Mouse (Mus musculus) liver, adult 2 months (tissue): ENCODE results near the gene Srp9. TPM values are rescaled to one million over a fixed set of nuclear protein-coding genes. Genes with fewer than 3 reads are reported as not detected.
"Not testable (repeated sequence)": the region's sequence is repeated elsewhere in the genome, so short reads cannot be mapped to it uniquely, and the experiment has no call there.

Source experiments
- DNase-seq: peaks from one replicate; pipeline ENCODE4 v3.0.0-alpha.2; 2011; ENCODE audit warnings: low read depth, low spot score; ENCODE audit errors: extremely low read depth
- H3K27ac ChIP-seq: fragments of 200-500 bp; replicated peaks from 2 replicates; pipeline ENCODE4 v1.5.1; 2012; ENCODE audit warnings: low read depth, mild to moderate bottlenecking, control low read depth, inconsistent platforms, low read length; ENCODE audit not compliant: insufficient read depth
- H3K27me3 ChIP-seq: fragments of 200-500 bp; 2 replicates; pipeline ENCODE4 v1.6.1; 2012; ENCODE audit warnings: mild to moderate bottlenecking, moderate library complexity, low read length, inconsistent platforms; ENCODE audit not compliant: control insufficient read depth, insufficient read depth
- H3K36me3 ChIP-seq: fragments of 200-500 bp; 2 replicates; pipeline ENCODE4 v1.6.1; 2012; ENCODE audit warnings: low read length, inconsistent platforms; ENCODE audit not compliant: control insufficient read depth, insufficient read depth
- H3K4me1 ChIP-seq: fragments of 200-500 bp; 2 replicates; pipeline ENCODE4 v1.6.1; 2011; ENCODE audit warnings: low read length; ENCODE audit not compliant: control insufficient read depth, insufficient read depth
- H3K4me3 ChIP-seq: fragments of 200-500 bp; 2 replicates; pipeline ENCODE4 v1.5.1; 2011; ENCODE audit warnings: low read depth, mild to moderate bottlenecking, control low read depth, low read length, moderate library complexity; ENCODE audit not compliant: insufficient read depth
- H3K79me2 ChIP-seq: fragments of 200-500 bp; 2 replicates; pipeline ENCODE4 v1.6.1; 2012; ENCODE audit warnings: inconsistent platforms, mild to moderate bottlenecking, low read length, moderate library complexity; ENCODE audit not compliant: control insufficient read depth, insufficient read depth
- H3K9ac ChIP-seq: fragments of 200-500 bp; 2 replicates; pipeline ENCODE4 v1.6.1; 2012; ENCODE audit warnings: low read depth, mild to moderate bottlenecking, control low read depth, inconsistent platforms, low read length
- CTCF ChIP-seq: fragments of 200-500 bp; IDR thresholded peaks from 2 replicates; pipeline ENCODE4 v1.5.1; 2011; ENCODE audit warnings: low read depth, low read length, control low read depth
- POLR2A ChIP-seq: fragments of 200-500 bp; IDR thresholded peaks from 2 replicates; pipeline ENCODE4 v1.6.1; 2011; ENCODE audit warnings: low read length, control low read depth; ENCODE audit not compliant: insufficient read depth; ENCODE audit errors: extremely low read depth
- WGBS: fragments of 180-500 bp; shearing (Covaris S2); methylation state at CpG from one replicate; pipeline ENCODE4 v1.1.7; 2018; 5-methylcytosine and 5-hydroxymethylcytosine counted together
- polyA plus RNA-seq: library from polyadenylated mRNA; depleted of rRNA; stranded (reverse); fragments of >200 nt; gene quantifications from 2 replicates; pipeline ENCODE4 v1.2.3, GENCODE M21; 2012
- total RNA-seq: library from RNA; depleted of rRNA; stranded (reverse); fragments of >200 nt; gene quantifications from 2 replicates; pipeline ENCODE4 v1.2.3, GENCODE M21; 2014

The Srp9 gene
- total and polyA plus RNA-seq, 2 experiments, result 47.7 to 110 TPM

DNA sequence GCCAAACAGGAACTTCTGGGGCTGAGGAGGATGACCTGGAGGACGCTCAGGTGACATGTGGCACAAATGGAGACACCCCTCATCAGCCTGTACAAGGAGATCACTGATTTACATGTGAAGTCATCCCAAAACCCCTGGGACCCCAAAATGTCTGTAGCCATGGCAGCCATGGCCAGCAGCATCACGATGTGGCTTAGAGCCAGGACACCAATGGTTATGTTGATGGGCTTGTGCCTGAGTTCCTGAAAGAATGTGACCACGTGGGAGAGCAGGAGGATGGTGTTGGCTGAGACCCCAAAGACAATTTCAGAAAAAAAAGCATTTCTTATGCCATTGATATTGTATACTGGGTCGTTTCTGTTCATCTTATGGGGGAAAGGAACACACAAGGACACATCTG is 33.2 kb downstream of the Srp9 start:
- no peak for DNase-seq
- no peaks in the 10 kb centered on the region for H3K79me2 ChIP-seq
- no peaks in the 10 kb centered on the region for H3K27me3 ChIP-seq
- no peaks in the 10 kb centered on the region for H3K36me3 ChIP-seq
- no peak overlapping the region for H3K9ac ChIP-seq
- TF ChIP-seq POLR2A (no peak), CTCF (no peak)
- 80% methylated on average over 4 of the region's 4 CpGs for WGBS
- no peaks in the 10 kb centered on the region for H3K4me1 ChIP-seq
- H3K27ac ChIP-seq, result no peak overlapping the region
- no peak overlapping the region for H3K4me3 ChIP-seq

DNA sequence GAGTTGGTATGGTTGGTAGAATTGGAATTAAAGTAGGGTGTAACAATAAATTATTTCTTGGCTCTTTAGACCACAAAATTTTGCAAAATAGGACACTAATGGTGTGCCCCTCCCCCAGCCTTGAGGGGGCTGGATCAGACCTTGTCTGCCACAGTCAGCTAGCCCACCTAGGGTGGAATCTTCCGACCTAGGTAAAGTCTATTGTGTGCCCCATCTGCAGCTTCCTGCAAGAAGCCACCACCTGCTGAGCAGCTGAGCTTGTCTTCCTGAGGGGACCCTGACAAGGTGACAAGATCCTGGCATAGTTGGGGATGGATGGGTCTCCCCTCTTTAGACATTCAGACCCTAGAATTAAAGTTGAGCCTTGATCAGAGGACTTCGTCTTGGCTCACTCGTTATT is 35.0 kb downstream of the Srp9 start:
- H3K27ac ChIP-seq, result no peak overlapping the region
- H3K79me2 ChIP-seq, result no peaks in the 10 kb centered on the region
- 90% methylated on average over 3 of the region's 3 CpGs for WGBS
- no peak for DNase-seq
- no peaks in the 10 kb centered on the region for H3K36me3 ChIP-seq
- no peak overlapping the region for H3K4me3 ChIP-seq
- no peaks in the 10 kb centered on the region for H3K27me3 ChIP-seq
- no peaks in the 10 kb centered on the region for H3K4me1 ChIP-seq
- TF ChIP-seq POLR2A, result no peak
- no peak for TF ChIP-seq CTCF
- no peak overlapping the region for H3K9ac ChIP-seq

DNA sequence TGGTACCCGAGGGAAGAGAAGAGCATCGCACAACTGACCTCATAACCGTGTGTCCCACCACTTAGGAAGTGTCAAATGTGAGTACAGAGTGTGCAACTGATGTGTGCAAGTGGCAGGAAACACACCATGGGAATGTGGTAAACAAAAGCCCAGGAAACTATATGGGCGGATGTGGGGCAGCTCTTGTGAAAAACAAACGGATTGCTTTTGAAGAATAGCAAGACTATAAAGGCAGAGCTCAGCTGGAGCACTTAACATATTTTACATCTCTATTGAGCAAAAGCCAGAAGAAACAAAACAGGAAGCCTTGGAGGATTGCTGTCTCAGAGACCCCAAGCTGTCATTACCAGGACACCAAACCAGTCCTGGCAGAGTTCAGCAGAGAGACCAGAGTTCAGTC is 38.4 kb downstream of the Srp9 start:
- no peaks in the 10 kb centered on the region for H3K4me1 ChIP-seq
- H3K36me3 ChIP-seq, result no peaks in the 10 kb centered on the region
- H3K4me3 ChIP-seq, result no peak overlapping the region
- DNase-seq, result no peak
- TF ChIP-seq CTCF, result no peak
- TF ChIP-seq POLR2A, result no peak
- WGBS, result 60% methylated on average over 5 of the region's 5 CpGs
- no peak overlapping the region for H3K9ac ChIP-seq
- no peak overlapping the region for H3K27ac ChIP-seq
- H3K27me3 ChIP-seq, result no peaks in the 10 kb centered on the region
- no peaks in the 10 kb centered on the region for H3K79me2 ChIP-seq

DNA sequence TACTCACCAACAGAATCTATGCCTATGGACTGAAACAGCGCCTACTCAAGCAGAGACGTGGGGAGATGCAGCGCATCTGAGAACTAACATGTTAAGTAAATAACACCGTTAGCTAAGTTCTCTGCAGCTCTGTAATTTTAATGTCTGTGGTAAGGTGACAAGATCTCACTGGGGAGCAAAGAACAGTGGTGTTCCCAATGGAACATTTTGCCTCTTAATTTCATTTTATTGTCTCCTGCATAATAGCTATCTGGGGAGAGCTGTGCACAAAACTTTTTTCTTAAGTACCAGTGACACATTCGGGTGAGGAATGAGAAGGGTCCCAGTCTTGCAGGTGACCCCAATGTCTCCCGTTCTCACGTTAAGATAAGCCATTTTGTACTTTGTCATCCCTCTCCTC is 39.8 kb downstream of the Srp9 start, which contains the start of gene Vmn1r1:
Gene Vmn1r1 (minus strand): TSS at position 101 of the 400 bp plus-strand sequence.
- no peak for TF ChIP-seq POLR2A
- no peak for TF ChIP-seq CTCF
- no peak for DNase-seq
- Histone ChIP-seq H3K27me3 (no peaks in the 10 kb centered on the region), H3K79me2 (no peaks in the 10 kb centered on the region), H3K36me3 (no peaks in the 10 kb centered on the region), H3K9ac (no peak within 1 kb of the TSS), H3K4me3 (no peak within 1 kb of the TSS), H3K27ac (no peak within 1 kb of the TSS), H3K4me1 (no peaks in the 10 kb centered on the region)
- WGBS, result 81% methylated on average over 7 of the region's 7 CpGs

DNA sequence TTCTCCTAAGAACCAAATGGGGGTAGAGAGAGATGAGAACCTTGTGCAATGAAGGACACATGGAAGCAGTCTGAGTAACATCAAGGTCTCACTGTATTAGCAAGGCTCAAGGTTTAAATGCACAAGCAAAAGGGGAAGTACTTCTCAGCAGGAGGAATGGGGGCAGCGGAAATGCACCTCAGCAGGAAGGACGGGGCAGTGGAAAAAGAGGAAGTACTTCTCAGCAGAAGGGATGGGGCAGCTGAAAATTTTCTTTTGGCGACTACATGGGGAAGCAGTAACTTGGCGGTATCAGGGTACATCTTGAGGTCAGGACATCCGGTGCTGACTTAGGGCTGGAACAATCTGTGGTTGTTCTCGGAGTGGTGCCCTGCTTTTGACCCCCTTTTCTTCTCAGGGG is 45.7 kb downstream of the Srp9 start:
- not testable (repeated sequence) for H3K79me2 ChIP-seq, H3K4me3 ChIP-seq, DNase-seq, H3K9ac ChIP-seq, H3K36me3 ChIP-seq, H3K4me1 ChIP-seq, H3K27me3 ChIP-seq, H3K27ac ChIP-seq
- 93% methylated on average over 6 of the region's 6 CpGs for WGBS

DNA sequence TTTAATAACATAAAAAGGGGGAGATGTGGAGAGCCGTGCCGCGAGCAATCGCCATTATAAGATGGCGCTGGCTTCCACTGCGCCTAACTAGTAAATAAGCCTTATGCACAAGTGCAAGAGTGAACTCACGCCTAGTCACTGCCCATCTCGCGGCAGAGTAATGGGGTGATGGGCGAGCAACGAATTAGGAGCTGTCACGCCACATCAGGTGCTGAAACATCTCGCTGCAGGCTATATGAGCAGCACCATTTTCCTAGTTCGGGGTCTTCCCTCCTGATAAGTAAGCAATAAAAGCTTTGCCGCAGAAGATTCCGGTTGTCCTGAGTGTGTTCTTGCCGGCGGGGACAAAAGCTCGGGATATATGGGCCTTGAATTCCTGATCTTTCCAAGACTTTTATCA is 52.4 kb downstream of the Srp9 start:
- H3K4me3 ChIP-seq, H3K36me3 ChIP-seq, H3K79me2 ChIP-seq, H3K27me3 ChIP-seq, H3K9ac ChIP-seq, DNase-seq, H3K4me1 ChIP-seq, H3K27ac ChIP-seq: not testable (repeated sequence)
- WGBS, result 96% methylated on average over 19 of the region's 19 CpGs
